Mouse (Mus musculus): ENCODE results near the gene Nmur1. TPM values are rescaled to one million over a fixed set of nuclear protein-coding genes. Genes with fewer than 3 reads are reported as not detected.
A peak's percentile ranks its signal among the peaks of the same experiment; 100 is the strongest.

Nmur1 gene
- total and polyA plus RNA-seq, 3 experiments: not detected

- TF ChIP-seq CTCF (IDR thresholded peaks at IDR 0.05 in 2 of 3, conservative IDR thresholded peaks at IDR 0.05 in 1 of 3; ENCODE audit: control insufficient read depth in 1 of 3, insufficient read depth in 1 of 3, low read depth in 2 of 3, low read length in 3 of 3, poor library complexity in 1 of 3, severe bottlenecking in 1 of 3): peak; percentile 85 to 95 (median 91)
- no peak for TF ChIP-seq USF2 (IDR thresholded peaks at IDR 0.05; ENCODE audit: borderline replicate concordance in 1 of 2, insufficient read depth in 1 of 2, low read depth in 1 of 2, low read length in 2 of 2)
- TF ChIP-seq MAZ (IDR thresholded peaks at IDR 0.05; ENCODE audit: low read depth, low read length): no peak
- no peak for TF ChIP-seq POLR2AphosphoS2 (IDR thresholded peaks at IDR 0.05; ENCODE audit: low read length)
- TF ChIP-seq ZNF384 (IDR thresholded peaks at IDR 0.05; ENCODE audit: low read depth, low read length): no peak
- TF ChIP-seq HCFC1 (IDR thresholded peaks at IDR 0.05; ENCODE audit: low read depth, low read length): peak; percentile 21; the same call in 1 of the 2 replicates
- TF ChIP-seq MAFK (IDR thresholded peaks at IDR 0.05; ENCODE audit: borderline replicate concordance, low read depth, low read length): no peak
- no peak for TF ChIP-seq E2F4 (IDR thresholded peaks at IDR 0.05; ENCODE audit: borderline replicate concordance, low read depth, low read length)
- TF ChIP-seq TCF12 (IDR thresholded peaks at IDR 0.05; ENCODE audit: low read depth, low read length): no peak
- TF ChIP-seq NRF1 (IDR thresholded peaks at IDR 0.05; ENCODE audit: insufficient read depth, low read depth, low read length, poor library complexity, severe bottlenecking): no peak
- no peak for TF ChIP-seq BHLHE40 (IDR thresholded peaks at IDR 0.05; ENCODE audit: borderline replicate concordance, low read depth, low read length)
- peak; percentile 83 for TF ChIP-seq RAD21 (IDR thresholded peaks at IDR 0.05; ENCODE audit: low read depth, low read length)
- TF ChIP-seq POLR2A (IDR thresholded peaks at IDR 0.05; ENCODE audit: control insufficient read depth in 1 of 2, insufficient read depth in 1 of 2, low read depth in 1 of 2, low read length in 2 of 2, poor library complexity in 1 of 2): no peak
- no peak for TF ChIP-seq CHD2 (IDR thresholded peaks at IDR 0.05; ENCODE audit: low read length)
- no peak for TF ChIP-seq GATA1 (IDR thresholded peaks at IDR 0.05; ENCODE audit: low read depth, low read length)
These were observed 4.0 kb upstream of the Nmur1 start (continued) for GRCm38 (mm10) chr1:86430056-86430455.

- Histone ChIP-seq H3K9ac (ENCODE audit: control insufficient read depth, low read depth, low read length, poor library complexity, severe bottlenecking) (no peak overlapping the region), H3K4me1 (ENCODE audit: control insufficient read depth in 1 of 2, insufficient read depth in 2 of 2, low read length in 2 of 2) (no peaks in the 10 kb centered on the region), H3K79me2 (ENCODE audit: control insufficient read depth, insufficient read depth, low read length, poor library complexity) (no peaks in the 10 kb centered on the region), H3K27ac (ENCODE audit: control insufficient read depth, low read depth, low read length) (no peak overlapping the region), H3K36me3 (ENCODE audit: control insufficient read depth in 1 of 2, insufficient read depth in 2 of 2, low read length in 2 of 2) (no peaks in the 10 kb centered on the region), H3K27me3 (ENCODE audit: control insufficient read depth in 1 of 2, insufficient read depth in 2 of 2, low read length in 2 of 2) (no peaks in the 10 kb centered on the region), H3K4me3 (ENCODE audit: control insufficient read depth in 1 of 2, insufficient read depth in 1 of 2, low read depth in 2 of 2, low read length in 2 of 2) (no peak overlapping the region), H3K9me3 (replicated peaks; ENCODE audit: insufficient read depth, low read length) (no peaks in the 10 kb centered on the region)
- DNase-seq (ENCODE audit: low read depth, low spot score): no peak
- no peak for TF ChIP-seq MAFK (IDR thresholded peaks at IDR 0.05; ENCODE audit: borderline replicate concordance, low read depth, low read length)
- no peak for TF ChIP-seq TCF12 (IDR thresholded peaks at IDR 0.05; ENCODE audit: low read depth, low read length)
These were observed 1.0 kb downstream of the Nmur1 start for GRCm38 (mm10) chr1:86424835-86425547.

- H3K9ac ChIP-seq (ENCODE audit: control insufficient read depth, low read depth, low read length, poor library complexity, severe bottlenecking): no peak overlapping the region
- no peaks in the 10 kb centered on the region for H3K79me2 ChIP-seq (ENCODE audit: control insufficient read depth, insufficient read depth, low read length, poor library complexity)
- H3K27ac ChIP-seq (ENCODE audit: control insufficient read depth, low read depth, low read length): no peak overlapping the region
- H3K9me3 ChIP-seq (replicated peaks; ENCODE audit: insufficient read depth, low read length): no peaks in the 10 kb centered on the region
- H3K4me1 ChIP-seq (ENCODE audit: control insufficient read depth in 1 of 2, insufficient read depth in 2 of 2, low read length in 2 of 2): no peaks in the 10 kb centered on the region
- TF ChIP-seq MXI1 (IDR thresholded peaks at IDR 0.05; ENCODE audit: low read depth, low read length): no peak
- no peak for TF ChIP-seq TCF12 (IDR thresholded peaks at IDR 0.05; ENCODE audit: low read depth, low read length)
- TF ChIP-seq JUND (IDR thresholded peaks at IDR 0.05; ENCODE audit: low read depth, low read length): no peak
- TF ChIP-seq POLR2AphosphoS5 (IDR thresholded peaks at IDR 0.05; ENCODE audit: borderline replicate concordance, low read depth, low read length): no peak
- TF ChIP-seq MYB (IDR thresholded peaks at IDR 0.05; ENCODE audit: low read depth, low read length): no peak
- no peak for TF ChIP-seq RAD21 (IDR thresholded peaks at IDR 0.05; ENCODE audit: low read depth, low read length)
- no peak for TF ChIP-seq NELFE (IDR thresholded peaks at IDR 0.05; ENCODE audit: low read depth, low read length)
- no peak for TF ChIP-seq HCFC1 (IDR thresholded peaks at IDR 0.05; ENCODE audit: low read depth, low read length)
- TF ChIP-seq GATA1 (IDR thresholded peaks at IDR 0.05; ENCODE audit: low read depth, low read length): no peak
- no peak for TF ChIP-seq CHD1 (IDR thresholded peaks at IDR 0.05; ENCODE audit: low read depth, low read length)
- no peak for TF ChIP-seq ETS1 (IDR thresholded peaks at IDR 0.05; ENCODE audit: low read depth, low read length)
- no peak for TF ChIP-seq NRF1 (IDR thresholded peaks at IDR 0.05; ENCODE audit: insufficient read depth, low read depth, low read length, poor library complexity, severe bottlenecking)
- no peak for TF ChIP-seq TBP (IDR thresholded peaks at IDR 0.05; ENCODE audit: low read depth, low read length)
- TF ChIP-seq BHLHE40 (IDR thresholded peaks at IDR 0.05; ENCODE audit: borderline replicate concordance, low read depth, low read length): no peak
- no peak for TF ChIP-seq POLR2A (IDR thresholded peaks at IDR 0.05; ENCODE audit: control insufficient read depth in 1 of 2, insufficient read depth in 1 of 2, low read depth in 1 of 2, low read length in 2 of 2, poor library complexity in 1 of 2)
- no peak for TF ChIP-seq EP300 (IDR thresholded peaks at IDR 0.05; ENCODE audit: low read depth in 1 of 2, low read length in 2 of 2)
- TF ChIP-seq ZNF384 (IDR thresholded peaks at IDR 0.05; ENCODE audit: low read depth, low read length): no peak
- TF ChIP-seq CHD2 (IDR thresholded peaks at IDR 0.05; ENCODE audit: low read length): no peak
- TF ChIP-seq MAZ (IDR thresholded peaks at IDR 0.05; ENCODE audit: low read depth, low read length): no peak
- H3K36me3 ChIP-seq (ENCODE audit: control insufficient read depth in 1 of 2, insufficient read depth in 2 of 2, low read length in 2 of 2): no peaks in the 10 kb centered on the region
- H3K4me3 ChIP-seq (ENCODE audit: control insufficient read depth in 1 of 2, insufficient read depth in 1 of 2, low read depth in 2 of 2, low read length in 2 of 2): no peak overlapping the region
- no peaks in the 10 kb centered on the region for H3K27me3 ChIP-seq (ENCODE audit: control insufficient read depth in 1 of 2, insufficient read depth in 2 of 2, low read length in 2 of 2)
- no peak for DNase-seq (ENCODE audit: low read depth, low spot score)
These were observed 1.7 kb downstream of the Nmur1 start for GRCm38 (mm10) chr1:86424336-86424735.
